Mouse (Mus musculus): ENCODE measurements at regions not wholly inside any gene's neighbourhood (a gene's known extent, or its start where the extent isn't known, plus 50 kb on each side); places are given as distances from the start of the nearest gene placed in this dataset.

GRCm38 (mm10) chr4:64958843-64959242, 165.1 kb upstream of the Pappa start:
- TF ChIP-seq POLR2A (IDR thresholded peaks at IDR 0.05; ENCODE audit: low read depth, low read length): no peak
- TF ChIP-seq CTCF (IDR thresholded peaks at IDR 0.05; ENCODE audit: extremely low read depth, insufficient read depth, insufficient read length, insufficient replicate concordance): no peak
